ENCODE assay signal across 10 mouse cellular contexts in the genomic region with DNA sequence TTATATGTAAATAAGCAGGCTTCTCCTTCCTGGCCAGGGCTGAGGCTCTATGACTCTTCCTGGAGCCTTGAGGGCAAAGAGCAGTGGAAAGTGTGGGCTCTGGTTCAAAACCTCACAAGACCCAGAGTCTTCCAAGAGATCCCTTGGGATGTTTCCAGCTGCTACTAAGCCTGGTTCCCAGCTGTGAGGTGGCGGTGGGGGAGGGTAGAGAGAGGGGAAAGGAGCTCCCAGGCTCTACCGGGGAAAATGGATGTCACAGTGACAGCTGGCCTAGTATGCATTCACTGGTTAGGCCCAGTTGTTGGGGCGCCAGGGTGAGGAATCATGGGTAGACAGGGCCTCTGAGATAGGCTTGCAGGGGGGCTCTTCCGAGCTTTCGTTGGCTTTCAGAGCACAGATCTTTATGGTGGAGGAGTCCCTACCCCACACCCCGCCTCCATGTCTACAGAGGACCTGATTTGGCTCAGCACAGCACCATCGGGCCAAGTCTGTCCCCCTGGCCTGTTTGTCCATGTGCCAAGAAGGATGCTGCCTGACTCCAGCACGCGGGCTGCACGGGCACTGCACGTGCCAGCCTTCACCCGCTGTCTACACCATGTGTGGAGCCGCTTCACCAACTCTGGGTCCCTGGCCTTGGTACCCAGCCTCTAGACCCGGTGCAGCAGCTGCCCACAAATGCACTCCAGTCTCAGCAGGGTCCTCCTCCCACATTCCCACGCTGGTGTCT. TPM values are rescaled to one million over a fixed set of nuclear protein-coding genes. Genes with fewer than 3 reads are reported as not detected.
DNase-seq lines count a peak whose midpoint lies in the region; ATAC-seq and TF ChIP-seq lines count a peak whose summit lies in the region.
"Had no signal": no experiment of that assay in that cellular context is flagged by ENCODE, and none has a peak within 500 bp of the region (broad histone marks: within the 10 kb centered on the region; RNA-seq: fewer than 3 reads in every experiment).

No protein-coding gene starts in this region.

- no peak for TF ChIP-seq POLR2A in lung, adult 2 months (IDR thresholded peaks at IDR 0.05; ENCODE audit: borderline replicate concordance, extremely low read depth, low read depth, low read length)

- H3K4me3 ChIP-seq in lung, embryonic 14.5 days (ENCODE audit: low read depth, low read length) = no peak overlapping the region
- no peak overlapping the region for H3K4me3 ChIP-seq in lung, adult 2 months (replicated peaks; ENCODE audit: extremely low read depth, low read depth, low read length)
- H3K4me3 ChIP-seq in embryonic facial prominence, embryonic 10.5 days = no peak overlapping the region
- H3K4me3 ChIP-seq in layer of hippocampus, adult 2 months = no peak overlapping the region

- TF ChIP-seq CTCF in lung, embryonic 14.5 days (IDR thresholded peaks at IDR 0.05; ENCODE audit: low read depth) = no peak
- no peak for TF ChIP-seq CTCF in lung, adult 2 months (IDR thresholded peaks at IDR 0.05; ENCODE audit: insufficient read depth, low read length)
- no peak for TF ChIP-seq CTCF in layer of hippocampus, adult 2 months (conservative IDR thresholded peaks at IDR 0.05)

- ATAC-seq in cerebellum, adult (ENCODE audit: insufficient number of reproducible peaks, low FRiP score, low TSS enrichment) = no peak
- no peak for ATAC-seq in lung, embryonic 14.5 days (ENCODE audit: insufficient read depth)

- H3K36me3 ChIP-seq in lung, embryonic 14.5 days (ENCODE audit: insufficient read depth) = no peaks in the 10 kb centered on the region
- H3K36me3 ChIP-seq in embryonic facial prominence, embryonic 10.5 days (replicated peaks) = no peaks in the 10 kb centered on the region

- H3K4me2 ChIP-seq in lung, embryonic 14.5 days = no peak overlapping the region

- no peaks in the 10 kb centered on the region for H3K9me3 ChIP-seq in lung, embryonic 14.5 days (ENCODE audit: low read depth, low read length)
- no peaks in the 10 kb centered on the region for H3K9me3 ChIP-seq in embryonic facial prominence, embryonic 10.5 days

- no peaks in the 10 kb centered on the region for H3K27me3 ChIP-seq in lung, embryonic 14.5 days (ENCODE audit: insufficient read depth, low read length)
- peaks cover 28% of the 10 kb centered on the region for H3K27me3 ChIP-seq in embryonic facial prominence, embryonic 10.5 days (replicated peaks; ENCODE audit: low read depth, poor library complexity, severe bottlenecking)

- H3K4me1 ChIP-seq in lung, embryonic 14.5 days (ENCODE audit: insufficient read depth) = peaks cover 7% of the 10 kb centered on the region
- H3K4me1 ChIP-seq in lung, adult 2 months (ENCODE audit: control insufficient read depth, insufficient read depth, low read length) = no peaks in the 10 kb centered on the region; the same call in 1 of the 2 replicates
- peaks cover 60% of the 10 kb centered on the region for H3K4me1 ChIP-seq in embryonic facial prominence, embryonic 10.5 days

- WGBS in lung, embryonic 14.5 days = 65% methylated on average over 15 of the region's 15 CpGs
- 70% methylated on average over 15 of the region's 15 CpGs for WGBS in lung, adult 2 months
- WGBS in embryonic facial prominence, embryonic 10.5 days = 75% methylated on average over 15 of the region's 15 CpGs

- peak; percentile 83 to 86 for DNase-seq in cerebellum, postnatal 10 days
- DNase-seq in lung, embryonic 14.5 days = peak; percentile 70
- DNase-seq in lung, adult 2 months = no peak
- no peak for DNase-seq in embryonic facial prominence, embryonic 10.5 days (ENCODE audit: low spot score)
- peak; percentile 40 to 67 for DNase-seq in kidney, postnatal 25 days
- no peak for DNase-seq in c-Kit-positive CD71-positive TER-119-positive erythroid progenitor cells, embryonic 14.5 days (ENCODE audit: low spot score)
- no peak for DNase-seq in layer of hippocampus, adult 2 months (ENCODE audit: low spot score in 2 of 2)

- no peak overlapping the region for H3K27ac ChIP-seq in lung, embryonic 14.5 days (ENCODE audit: low read depth)
- 0 out of 2 replicates have a peak overlapping the region, but pooled peaks have one; percentile 24 for H3K27ac ChIP-seq in embryonic facial prominence, embryonic 10.5 days (replicated peaks)
- H3K27ac ChIP-seq in layer of hippocampus, adult 2 months = no peak overlapping the region

- H3K9ac ChIP-seq in lung, embryonic 14.5 days = no peak overlapping the region

RNA-seq across cellular contexts. Expression of gene Nxph3, which starts 24.2 kb away (rescaled TPM):
- 0.18 and 0.28 TPM in 2 replicates for polyA plus RNA-seq in lung, embryonic 14.5 days (2014; fragmentation: Nextera tagmentation; extraction: Ambion mirVana)
- polyA plus RNA-seq in lung, adult 2 months (2012; rRNA removed) = 6.6 and 9.2 TPM in 2 replicates
- 0.50 and 0.54 TPM in 2 replicates for polyA plus RNA-seq in embryonic facial prominence, embryonic 10.5 days (2016; fragmentation: Nextera tagmentation; extraction: Ambion mirVana)
- 10 to 100 TPM; 13.5 to 18.5 TPM for total RNA-seq in layer of hippocampus, adult 2 months (2021)
- total RNA-seq: hematopoietic stem cell, adult 5-6 weeks; megakaryocyte progenitor cell, adult 5-6 weeks had no signal

RNA-seq across cellular contexts. Expression of gene Ngfr, which starts 49.0 kb away (rescaled TPM):
- polyA plus RNA-seq in lung, embryonic 14.5 days (2014; fragmentation: Nextera tagmentation; extraction: Ambion mirVana) = 5.0 and 5.9 TPM in 2 replicates
- 1.9 TPM in 2 replicates for polyA plus RNA-seq in lung, adult 2 months (2012; rRNA removed)
- 21.7 and 23.5 TPM in 2 replicates for polyA plus RNA-seq in embryonic facial prominence, embryonic 10.5 days (2016; fragmentation: Nextera tagmentation; extraction: Ambion mirVana)
- total RNA-seq in layer of hippocampus, adult 2 months (2021) = 1 to 10 TPM; 1.3 TPM
- total RNA-seq: hematopoietic stem cell, adult 5-6 weeks; megakaryocyte progenitor cell, adult 5-6 weeks had no signal

Comparison
In these comparisons a context has a peak if more than half of its experiments do, and no peak if none do; other contexts are left out.
1. DNase-seq: peak in cerebellum, postnatal 10 days (2 of 2), lung, embryonic 14.5 days (single experiment) and kidney, postnatal 25 days (2 of 2); none in lung, adult 2 months (single experiment), embryonic facial prominence, embryonic 10.5 days (single experiment), c-Kit-positive CD71-positive TER-119-positive erythroid progenitor cells, embryonic 14.5 days (single experiment) and layer of hippocampus, adult 2 months (0 of 2).